Mouse (Mus musculus) limb, embryonic 14.5 days (tissue): ENCODE data around the gene Cdk15. TPM values are rescaled to one million over a fixed set of nuclear protein-coding genes. Genes with fewer than 3 reads are reported as not detected.

Experiments used
- ATAC-seq: fragments of 200-750 bp; cut with Nextera tagmentation; 2 replicates; pipeline ENCODE4 v1.8.0; 2017; ENCODE audit warnings: low read depth, moderate number of reproducible peaks, moderate TSS enrichment; ENCODE audit not compliant: low FRiP score
- DNase-seq: peaks from one replicate; pipeline ENCODE4 v3.0.0-alpha.2; 2015; ENCODE audit warnings: low spot score
- H3K27ac ChIP-seq: fragments of 300-500 bp; sonication (generic); replicated peaks from 2 replicates; pipeline ENCODE4 v1.5.1; 2014; ENCODE audit warnings: low read depth, mild to moderate bottlenecking, low read length, moderate library complexity, mixed read lengths
- H3K27me3 ChIP-seq: fragments of 300-500 bp; sonication (generic); 2 replicates; pipeline ENCODE4 v1.6.1; 2014; ENCODE audit warnings: low read length, mixed read lengths; ENCODE audit not compliant: control insufficient read depth, insufficient read depth
- H3K36me3 ChIP-seq: fragments of 300-500 bp; sonication (generic); 2 replicates; pipeline ENCODE4 v1.6.1; 2014; ENCODE audit warnings: mild to moderate bottlenecking, low read length, moderate library complexity, mixed read lengths; ENCODE audit not compliant: control insufficient read depth, insufficient read depth
- H3K4me1 ChIP-seq: fragments of 300-500 bp; sonication (generic); 2 replicates; pipeline ENCODE4 v1.6.1; 2014; ENCODE audit warnings: antibody characterized with exemption, low read length, mixed read lengths; ENCODE audit not compliant: control insufficient read depth, insufficient read depth
- H3K4me2 ChIP-seq: fragments of 300-500 bp; sonication (generic); replicated peaks from 2 replicates; pipeline ENCODE4 v1.6.1; 2014; ENCODE audit warnings: low read depth, mild to moderate bottlenecking, low read length, moderate library complexity; ENCODE audit not compliant: severe bottlenecking
- H3K4me3 ChIP-seq: fragments of 300-500 bp; sonication (generic); replicated peaks from 2 replicates; pipeline ENCODE4 v1.5.1; 2014; ENCODE audit warnings: low read length
- H3K9ac ChIP-seq: fragments of 300-500 bp; sonication (generic); 2 replicates; pipeline ENCODE4 v1.6.1; 2014; ENCODE audit warnings: mild to moderate bottlenecking, low read depth, low read length, moderate library complexity; ENCODE audit not compliant: severe bottlenecking
- H3K9me3 ChIP-seq: fragments of 300-500 bp; sonication (generic); 2 replicates; pipeline ENCODE4 v1.6.1; 2016; ENCODE audit warnings: low read length; ENCODE audit not compliant: control insufficient read depth
- POLR2A ChIP-seq: fragments of 200-500 bp; IDR thresholded peaks from 2 replicates; pipeline ENCODE4 v1.8.0; 2012; ENCODE audit warnings: inconsistent platforms, mild to moderate bottlenecking, moderate library complexity, borderline replicate concordance; ENCODE audit not compliant: insufficient read depth, insufficient read length; ENCODE audit errors: extremely low read depth
- WGBS: fragments of 180-500 bp; shearing (Covaris S2); extraction: QIAGEN DNeasy Blood & Tissue Kit; methylation state at CpG from one replicate; pipeline ENCODE4 v1.1.7; 2014; 5-methylcytosine and 5-hydroxymethylcytosine counted together
- polyA plus RNA-seq, 2 experiments: library from polyadenylated mRNA; depleted of rRNA in 1 of 2; stranded (reverse) in 1 of 2; unstranded in 1 of 2; fragments of >200 nt; fragmentation: Nextera tagmentation in 1 of 2; extraction: Ambion mirVana in 1 of 2; gene quantifications; 2 replicates each; pipeline versions ENCODE4 v1.2.1 to v1.2.3; 2012 to 2014

The Cdk15 gene
- polyA plus RNA-seq, 2 experiments, result 0.34 to 0.48 TPM

DNA sequence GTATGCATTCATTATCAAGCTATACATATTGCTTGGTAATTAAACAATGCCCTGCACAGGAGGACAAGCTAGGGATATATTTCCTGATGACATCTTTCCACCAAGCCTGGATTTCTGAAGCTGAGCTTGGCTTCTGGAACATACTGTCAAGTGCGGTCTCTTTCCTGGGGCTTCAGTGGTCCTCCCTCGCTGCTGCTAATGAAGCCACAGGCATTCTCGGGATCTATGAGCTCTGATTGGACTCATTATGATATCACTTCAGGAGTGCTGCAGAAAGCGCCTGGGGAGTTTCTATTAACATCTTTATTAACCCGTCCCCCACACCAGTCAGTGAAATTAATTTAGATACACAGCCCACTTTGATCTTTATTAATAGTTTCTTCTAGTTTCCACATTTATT lies 62.2 kb downstream of the Cdk15 start:
- no peak for TF ChIP-seq POLR2A
- no peak overlapping the region for H3K9ac ChIP-seq
- H3K4me3 ChIP-seq, result no peak overlapping the region
- no peak overlapping the region for H3K4me2 ChIP-seq
- peaks cover 26% of the 10 kb centered on the region for H3K4me1 ChIP-seq
- no peak overlapping the region for H3K27ac ChIP-seq
- H3K36me3 ChIP-seq, result no peaks in the 10 kb centered on the region
- H3K27me3 ChIP-seq, result no peaks in the 10 kb centered on the region
- no peak for ATAC-seq
- DNase-seq, result no peak
- no peaks in the 10 kb centered on the region for H3K9me3 ChIP-seq
- whole genome bisulfite sequencing, result 48% methylated on average over 5 of the region's 5 CpGs

DNA sequence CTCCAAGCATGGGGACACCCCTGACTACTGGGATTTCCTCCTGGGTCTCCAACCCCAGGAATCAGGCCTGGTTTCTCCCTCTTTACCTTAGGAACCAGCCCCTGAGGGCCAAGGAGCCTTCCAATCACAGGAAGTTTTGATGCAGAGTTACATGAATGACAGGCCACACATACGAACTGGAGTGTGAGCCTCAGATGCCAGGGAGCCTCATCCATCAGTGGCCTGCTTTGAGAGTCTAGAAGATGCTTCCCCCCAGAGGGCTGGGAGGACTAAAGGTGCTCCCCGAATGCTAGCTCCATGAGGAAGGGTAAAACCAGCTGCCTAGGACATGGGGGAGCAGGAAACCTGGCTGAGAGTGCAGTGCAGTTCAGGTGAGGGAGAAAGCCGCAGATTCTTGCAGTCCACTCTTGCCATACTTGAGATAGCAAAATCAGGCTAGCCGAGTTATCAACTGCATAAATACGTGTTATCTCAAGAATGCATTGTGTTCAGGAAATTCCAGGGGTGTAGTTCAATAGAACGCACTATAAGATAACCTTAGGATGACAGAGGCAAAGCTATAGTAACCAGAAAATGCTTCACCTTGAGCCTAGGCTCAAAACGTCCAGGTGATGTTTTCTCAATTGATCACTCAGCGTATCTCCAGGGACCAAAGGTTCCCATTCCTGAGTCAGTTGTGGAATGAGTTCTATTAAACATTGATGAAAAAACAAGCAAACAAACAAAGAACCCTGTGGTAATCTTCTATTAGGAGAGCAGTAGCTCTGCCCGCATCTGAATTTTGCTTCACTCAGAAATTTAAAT lies 64.6 kb downstream of the Cdk15 start:
- ATAC-seq (no peak), DNase-seq (no peak)
- Histone ChIP-seq H3K4me1 (peaks cover 23% of the 10 kb centered on the region), H3K4me3 (no peak overlapping the region), H3K36me3 (no peaks in the 10 kb centered on the region), H3K9me3 (no peaks in the 10 kb centered on the region), H3K4me2 (no peak overlapping the region), H3K27me3 (no peaks in the 10 kb centered on the region), H3K9ac (no peak overlapping the region), H3K27ac (0 out of 2 replicates have a peak overlapping the region, but pooled peaks have one; percentile 70)
- no peak for TF ChIP-seq POLR2A
- WGBS, result 64% methylated on average over 9 of the region's 9 CpGs

DNA sequence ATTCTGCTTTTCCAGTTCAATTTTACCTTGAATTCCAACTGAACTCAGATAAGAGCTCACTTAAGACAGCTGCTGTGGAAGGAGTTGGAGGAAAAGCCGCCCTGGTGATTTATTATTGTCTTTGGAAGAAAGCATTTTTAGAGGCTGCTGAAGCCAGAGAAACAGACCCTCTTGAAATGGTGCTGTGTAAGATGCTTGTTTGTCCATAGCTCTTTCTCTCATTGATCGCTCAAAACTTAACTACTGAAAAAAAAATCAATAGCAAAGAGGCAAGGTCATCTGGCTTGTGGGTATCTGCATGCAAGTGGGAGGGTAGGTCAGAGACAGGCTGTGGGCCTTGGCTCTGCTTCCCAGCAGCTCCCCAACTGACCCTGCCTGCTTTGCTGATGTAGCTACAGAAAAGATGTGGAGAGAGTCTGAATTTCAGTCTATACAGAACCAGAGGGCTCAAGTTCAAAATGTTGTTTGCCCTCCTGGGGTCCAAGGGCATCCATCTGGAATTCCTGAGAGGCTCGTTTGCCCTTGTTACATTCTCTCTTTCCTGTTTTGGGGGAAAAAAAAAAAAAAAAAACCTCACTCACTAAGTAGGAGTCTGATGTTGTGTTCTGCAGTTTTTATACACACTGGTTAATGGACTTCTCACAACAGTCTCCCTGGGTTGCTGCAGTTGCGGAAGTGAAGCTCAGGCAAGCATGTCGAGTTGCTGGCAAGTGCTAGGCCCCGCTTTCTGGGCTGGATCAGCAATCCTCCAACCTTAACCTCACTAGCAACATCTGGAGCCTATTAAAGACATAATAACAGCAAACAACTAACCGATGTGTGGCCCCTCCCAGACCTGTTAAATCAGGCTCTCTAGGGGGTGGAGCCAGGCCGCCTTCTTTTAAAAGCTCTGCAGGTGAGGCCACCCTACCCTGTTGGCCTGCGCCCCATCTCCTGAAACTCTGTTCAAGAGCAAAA lies 65.5 kb downstream of the Cdk15 start:
- Histone ChIP-seq H3K27ac (peak overlapping the region; percentile 70), H3K4me2 (no peak overlapping the region), H3K36me3 (no peaks in the 10 kb centered on the region), H3K9me3 (no peaks in the 10 kb centered on the region), H3K4me3 (no peak overlapping the region), H3K27me3 (no peaks in the 10 kb centered on the region), H3K9ac (no peak overlapping the region), H3K4me1 (peaks cover 25% of the 10 kb centered on the region)
- DNase-seq (peak; percentile 83), ATAC-seq (peak; percentile 92)
- TF ChIP-seq POLR2A, result no peak
- WGBS, result 17% methylated on average over 9 of the region's 9 CpGs

DNA sequence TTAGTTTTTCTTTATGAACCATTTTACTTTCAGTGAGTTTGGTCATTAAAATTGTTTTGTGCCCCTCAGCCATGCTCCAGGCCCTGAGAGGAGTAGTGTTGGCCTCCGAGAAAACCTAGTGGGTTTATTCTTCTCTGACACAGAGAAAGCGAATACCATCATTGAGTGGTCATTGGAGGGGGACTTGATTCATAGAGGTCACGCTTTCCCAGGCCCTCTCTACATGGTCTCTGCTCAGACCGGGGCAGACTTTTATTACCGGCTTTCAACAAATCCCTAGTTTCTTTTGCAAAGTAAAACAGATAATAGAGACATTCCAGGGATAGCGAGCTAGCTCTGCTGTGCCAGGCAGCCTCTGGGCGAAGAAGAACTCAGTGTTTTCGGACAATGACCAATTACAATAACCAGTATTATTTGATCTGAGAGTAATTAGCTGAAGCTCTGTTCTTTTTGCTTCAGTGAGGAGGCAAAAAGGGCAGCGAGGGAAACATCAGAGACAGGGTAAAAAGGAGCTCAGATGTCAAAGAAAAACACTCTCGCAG lies 70.2 kb downstream of the Cdk15 start:
- DNase-seq (no peak), ATAC-seq (no peak)
- TF ChIP-seq POLR2A, result no peak
- Histone ChIP-seq H3K4me1 (peaks cover 24% of the 10 kb centered on the region), H3K27me3 (no peaks in the 10 kb centered on the region), H3K27ac (no peak overlapping the region), H3K4me2 (no peak overlapping the region), H3K4me3 (no peak overlapping the region), H3K9me3 (no peaks in the 10 kb centered on the region), H3K9ac (no peak overlapping the region), H3K36me3 (no peaks in the 10 kb centered on the region)
- 35% methylated on average over 10 of the region's 10 CpGs for WGBS

DNA sequence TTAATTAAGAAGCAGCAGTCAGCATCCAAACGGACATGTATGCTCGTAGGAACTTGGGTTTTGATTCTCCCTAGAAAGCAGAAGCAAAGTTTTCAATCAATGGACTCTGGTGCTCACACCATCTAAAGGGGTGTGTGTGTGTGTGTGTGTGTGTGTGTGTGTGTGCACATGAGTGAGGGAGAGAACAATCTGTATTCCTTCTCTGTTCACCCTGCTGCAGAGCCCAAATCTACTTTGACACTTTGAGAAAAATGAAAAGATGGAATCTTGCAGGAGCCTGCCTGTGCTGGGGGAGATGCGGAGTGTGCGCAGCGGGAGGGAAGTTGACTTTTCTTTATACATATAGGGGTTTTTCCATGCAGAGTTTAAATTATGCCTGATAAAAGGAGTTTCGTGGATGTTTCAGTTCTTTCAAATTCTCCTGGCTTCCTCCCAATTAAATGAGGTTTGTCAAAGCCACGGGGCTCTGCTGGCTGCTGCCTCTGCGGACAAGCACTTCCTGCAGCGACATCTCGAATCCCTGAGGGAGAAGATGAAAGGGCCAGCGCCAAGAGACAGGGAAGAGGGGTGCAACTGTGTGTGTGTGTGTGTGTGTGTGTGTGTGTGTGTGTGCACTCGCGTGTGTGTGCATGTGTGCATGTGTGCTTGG lies 76.2 kb downstream of the Cdk15 start:
- H3K27me3 ChIP-seq, result no peaks in the 10 kb centered on the region
- H3K27ac ChIP-seq, result no peak overlapping the region
- TF ChIP-seq POLR2A, result no peak
- 29% methylated on average over 13 of the region's 13 CpGs for WGBS
- peak; percentile 31 for DNase-seq
- H3K4me2 ChIP-seq, result no peak overlapping the region
- H3K36me3 ChIP-seq, result no peaks in the 10 kb centered on the region
- no peak overlapping the region for H3K9ac ChIP-seq
- H3K9me3 ChIP-seq, result no peaks in the 10 kb centered on the region
- no peak overlapping the region for H3K4me3 ChIP-seq
- no peak for ATAC-seq
- peaks cover 39% of the 10 kb centered on the region for H3K4me1 ChIP-seq
